Mouse (Mus musculus): ENCODE measurements at regions not wholly inside any gene's neighbourhood (a gene's known extent, or its start where the extent isn't known, plus 50 kb on each side); places are given as distances from the start of the nearest gene placed in this dataset.
A peak's percentile ranks its signal among the peaks of the same experiment; 100 is the strongest.

GRCm38 (mm10) chr12:110168407-110168806 lies 110.5 kb upstream of the Dio3 start:
- H3K36me3 ChIP-seq = no peaks in the 10 kb centered on the region
- no peaks in the 10 kb centered on the region for H3K27me3 ChIP-seq
- no peak overlapping the region for H3K4me3 ChIP-seq
- no peak overlapping the region for H3K4me2 ChIP-seq (replicated peaks)
- H3K9me3 ChIP-seq = no peaks in the 10 kb centered on the region
- H3K9ac ChIP-seq = no peak overlapping the region
- no peak for ATAC-seq (ENCODE audit: insufficient number of reproducible peaks, insufficient read depth, low FRiP score, low TSS enrichment)
- 87% methylated on average over 4 of the region's 4 CpGs for WGBS
- H3K27ac ChIP-seq = no peak overlapping the region
- 0 out of 2 replicates have a peak, but pooled peaks cover 7% of the 10 kb centered on the region for H3K4me1 ChIP-seq

DNA sequence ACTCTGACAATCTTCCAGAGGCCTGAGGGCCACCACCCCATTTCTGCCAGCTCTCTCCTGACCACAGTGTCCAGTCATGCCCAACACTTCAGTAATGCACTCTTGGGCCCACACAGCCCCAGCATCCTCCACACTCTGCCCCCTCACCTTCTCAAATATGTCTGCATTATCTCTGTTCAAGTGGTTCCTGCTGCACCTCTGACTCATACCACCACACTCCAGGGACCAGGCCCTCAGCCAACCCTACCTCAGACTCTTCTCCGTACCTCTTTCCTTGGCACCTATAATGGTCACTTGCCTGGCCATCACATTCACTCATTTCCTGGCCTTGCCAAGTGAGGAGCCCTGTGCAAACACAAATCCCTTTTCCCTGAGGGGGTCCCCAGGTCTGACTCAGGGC lies 109.6 kb upstream of the Dio3 start:
- H3K27ac ChIP-seq = no peak overlapping the region
- H3K9ac ChIP-seq = no peak overlapping the region
- H3K4me1 ChIP-seq = 0 out of 2 replicates have a peak, but pooled peaks cover 7% of the 10 kb centered on the region
- WGBS = 96% methylated on average over 1 of the region's 1 CpGs
- H3K36me3 ChIP-seq = no peaks in the 10 kb centered on the region
- no peaks in the 10 kb centered on the region for H3K27me3 ChIP-seq
- H3K4me3 ChIP-seq = no peak overlapping the region
- H3K4me2 ChIP-seq (replicated peaks) = no peak overlapping the region
- ATAC-seq (ENCODE audit: insufficient number of reproducible peaks, insufficient read depth, low FRiP score, low TSS enrichment) = no peak
- H3K9me3 ChIP-seq = no peaks in the 10 kb centered on the region

- no peak for ATAC-seq (ENCODE audit: insufficient number of reproducible peaks, insufficient read depth, low FRiP score, low TSS enrichment)
- H3K27me3 ChIP-seq = no peaks in the 10 kb centered on the region
- 87% methylated on average over 8 of the region's 8 CpGs for WGBS
- no peaks in the 10 kb centered on the region for H3K9me3 ChIP-seq
- no peak overlapping the region for H3K4me2 ChIP-seq (replicated peaks)
- H3K4me1 ChIP-seq = 0 out of 2 replicates have a peak, but pooled peaks cover 2% of the 10 kb centered on the region
- H3K36me3 ChIP-seq = no peaks in the 10 kb centered on the region
- H3K4me3 ChIP-seq = no peak overlapping the region
- H3K27ac ChIP-seq = no peak overlapping the region
- H3K9ac ChIP-seq = no peak overlapping the region
These were observed 108.4 kb upstream of the Dio3 start for GRCm38 (mm10) chr12:110170496-110170895.

GRCm38 (mm10) chr12:110177826-110178225 lies 101.0 kb upstream of the Dio3 start:
- no peak for ATAC-seq (ENCODE audit: insufficient number of reproducible peaks, insufficient read depth, low FRiP score, low TSS enrichment)
- Histone ChIP-seq H3K4me3 (no peak overlapping the region), H3K27ac (no peak overlapping the region), H3K36me3 (no peaks in the 10 kb centered on the region), H3K4me2 (replicated peaks) (no peak overlapping the region), H3K9me3 (no peaks in the 10 kb centered on the region), H3K9ac (no peak overlapping the region), H3K27me3 (no peaks in the 10 kb centered on the region), H3K4me1 (no peaks in the 10 kb centered on the region)
- 95% methylated on average over 2 of the region's 2 CpGs for WGBS

DNA sequence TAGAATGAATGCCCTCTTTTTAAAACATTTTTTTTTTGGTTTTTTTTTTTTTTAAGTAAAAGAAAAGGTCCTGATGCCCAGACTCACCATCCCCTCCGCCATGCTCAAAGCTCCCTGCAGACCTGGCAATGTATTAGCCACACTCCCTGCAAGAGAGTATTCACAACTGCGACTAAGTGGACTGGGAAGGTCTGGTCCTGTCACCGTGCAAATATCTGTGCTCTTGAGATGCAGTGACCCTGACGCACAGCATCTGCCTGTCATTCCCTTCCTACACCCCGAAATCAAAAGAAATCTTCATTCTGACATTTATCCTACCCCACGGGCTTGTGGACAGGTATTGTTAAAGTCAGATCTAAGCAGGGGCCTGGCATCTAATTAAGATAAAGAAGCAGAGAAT lies 95.4 kb upstream of the Dio3 start:
- Histone ChIP-seq H3K36me3 (no peaks in the 10 kb centered on the region), H3K9ac (no peak overlapping the region), H3K4me2 (replicated peaks) (no peak overlapping the region), H3K9me3 (no peaks in the 10 kb centered on the region), H3K4me3 (no peak overlapping the region), H3K27me3 (peaks cover 33% of the 10 kb centered on the region), H3K27ac (no peak overlapping the region), H3K4me1 (peaks cover 14% of the 10 kb centered on the region)
- 54% methylated on average over 6 of the region's 6 CpGs for WGBS
- no peak for ATAC-seq (ENCODE audit: insufficient number of reproducible peaks, insufficient read depth, low FRiP score, low TSS enrichment)

GRCm38 (mm10) chr12:110185399-110185798 lies 93.5 kb upstream of the Dio3 start:
- peaks cover 24% of the 10 kb centered on the region for H3K4me1 ChIP-seq
- H3K4me3 ChIP-seq = no peak overlapping the region
- H3K4me2 ChIP-seq (replicated peaks) = no peak overlapping the region
- no peak overlapping the region for H3K9ac ChIP-seq
- H3K27me3 ChIP-seq = peaks cover 46% of the 10 kb centered on the region
- no peaks in the 10 kb centered on the region for H3K36me3 ChIP-seq
- H3K27ac ChIP-seq = no peak overlapping the region
- H3K9me3 ChIP-seq = no peaks in the 10 kb centered on the region
- no peak for ATAC-seq (ENCODE audit: insufficient number of reproducible peaks, insufficient read depth, low FRiP score, low TSS enrichment)
- 29% methylated on average over 8 of the region's 9 CpGs for WGBS

DNA sequence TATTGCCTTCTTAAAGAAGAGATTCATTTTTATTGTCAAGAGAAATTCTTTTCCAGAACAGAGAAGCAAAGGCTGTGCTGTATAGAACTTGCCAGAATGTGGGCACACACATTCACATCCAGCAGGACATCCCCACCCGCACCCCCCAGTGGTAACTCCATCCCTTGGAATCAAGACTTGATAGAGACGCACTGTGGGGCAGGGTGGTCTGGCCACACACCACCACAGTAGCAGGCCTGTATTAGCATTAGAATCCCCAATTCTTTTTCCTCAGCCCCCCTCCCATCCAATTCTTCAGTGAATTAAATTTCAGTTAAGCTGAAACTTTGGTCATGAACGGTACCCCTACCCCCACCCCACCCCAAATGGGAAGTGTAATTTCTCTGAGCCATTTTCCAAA lies 92.5 kb upstream of the Dio3 start:
- Histone ChIP-seq H3K27me3 (peaks cover 56% of the 10 kb centered on the region), H3K4me3 (no peak overlapping the region), H3K36me3 (no peaks in the 10 kb centered on the region), H3K27ac (no peak overlapping the region), H3K9ac (no peak overlapping the region), H3K4me2 (replicated peaks) (no peak overlapping the region), H3K9me3 (no peaks in the 10 kb centered on the region), H3K4me1 (peaks cover 24% of the 10 kb centered on the region)
- ATAC-seq (ENCODE audit: insufficient number of reproducible peaks, insufficient read depth, low FRiP score, low TSS enrichment) = no peak
- 11% methylated on average over 3 of the region's 3 CpGs for WGBS

DNA sequence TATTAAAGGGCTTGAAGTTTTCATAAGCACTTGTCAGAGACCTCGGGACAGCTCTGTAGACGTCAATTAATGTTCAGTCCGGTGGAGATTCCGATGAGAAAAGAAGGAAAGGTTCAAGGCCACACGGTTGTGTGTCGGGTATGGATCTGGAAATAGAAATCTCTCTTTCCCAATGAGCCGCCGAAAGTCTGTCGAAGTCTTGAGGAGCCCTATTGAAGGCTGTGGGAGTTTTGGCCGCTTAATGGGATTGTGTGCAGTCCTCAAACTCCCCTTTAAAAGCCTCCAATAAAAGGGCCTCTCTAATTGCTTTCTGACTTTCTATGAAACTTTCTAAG lies 92.0 kb upstream of the Dio3 start:
- ATAC-seq (ENCODE audit: insufficient number of reproducible peaks, insufficient read depth, low FRiP score, low TSS enrichment) = no peak
- H3K36me3 ChIP-seq = no peaks in the 10 kb centered on the region
- H3K4me1 ChIP-seq = peaks cover 24% of the 10 kb centered on the region
- H3K27ac ChIP-seq = no peak overlapping the region
- H3K4me2 ChIP-seq (replicated peaks) = no peak overlapping the region
- WGBS = 5% methylated on average over 10 of the region's 10 CpGs
- H3K9me3 ChIP-seq = no peaks in the 10 kb centered on the region
- peaks cover 61% of the 10 kb centered on the region for H3K27me3 ChIP-seq
- no peak overlapping the region for H3K4me3 ChIP-seq
- H3K9ac ChIP-seq = no peak overlapping the region

DNA sequence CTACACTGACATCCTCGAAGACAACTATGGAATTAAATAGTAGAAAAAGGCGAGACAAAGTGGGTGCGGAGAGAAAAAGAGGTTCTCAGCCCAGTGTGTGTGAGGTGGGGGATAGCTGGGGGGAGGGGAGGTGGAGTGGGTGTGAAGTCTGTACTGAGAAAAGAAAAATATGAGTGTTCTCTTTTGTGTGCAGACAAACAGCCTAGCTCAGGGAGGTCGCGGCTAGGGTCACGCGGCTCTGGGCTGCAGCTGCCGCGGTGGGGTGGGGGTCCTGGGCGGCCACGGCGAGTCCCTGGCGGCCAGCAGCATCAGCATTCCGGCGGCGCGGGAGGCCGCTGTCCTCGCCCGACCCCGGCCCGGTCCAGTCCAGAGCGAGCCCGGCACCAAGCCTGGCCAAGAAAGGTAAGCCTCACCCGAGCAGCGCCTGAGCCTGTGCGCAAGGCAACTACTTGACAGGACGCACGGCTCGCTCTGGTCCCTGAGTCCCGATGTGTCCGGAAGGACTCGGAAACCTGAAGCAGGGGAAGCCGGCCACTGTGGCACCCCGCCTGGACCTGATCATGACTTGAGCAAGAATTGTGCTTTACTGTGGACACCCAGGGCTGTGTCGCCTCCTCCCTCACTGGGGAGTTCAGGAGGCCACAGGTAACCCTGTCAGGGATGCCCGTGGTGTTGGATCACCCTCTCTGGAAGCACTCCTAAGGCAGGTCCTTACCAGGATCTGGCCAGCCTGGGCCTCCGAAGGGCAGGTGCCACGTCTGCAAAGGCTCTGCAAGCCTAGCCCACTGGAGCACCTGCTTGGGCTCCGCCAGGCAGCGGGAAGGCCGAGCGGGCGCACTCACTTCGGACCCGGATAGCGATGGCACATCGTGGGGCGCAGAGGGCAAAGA lies 91.4 kb upstream of the Dio3 start:
- peaks cover 24% of the 10 kb centered on the region for H3K4me1 ChIP-seq
- peaks cover 67% of the 10 kb centered on the region for H3K27me3 ChIP-seq
- peak overlapping the region; percentile 41 for H3K4me2 ChIP-seq (replicated peaks)
- ATAC-seq (ENCODE audit: insufficient number of reproducible peaks, insufficient read depth, low FRiP score, low TSS enrichment) = peak; percentile 43; the same call in 1 of the 2 replicates
- peak overlapping the region; percentile 19 for H3K4me3 ChIP-seq
- H3K36me3 ChIP-seq = no peaks in the 10 kb centered on the region
- WGBS = 1% methylated on average over 49 of the region's 49 CpGs
- no peak overlapping the region; the same call in 1 of the 2 replicates for H3K27ac ChIP-seq
- no peaks in the 10 kb centered on the region for H3K9me3 ChIP-seq
- no peak overlapping the region for H3K9ac ChIP-seq

GRCm38 (mm10) chr12:110188136-110188631 lies 90.7 kb upstream of the Dio3 start:
- Histone ChIP-seq H3K4me2 (replicated peaks) (peak overlapping the region; percentile 41), H3K36me3 (no peaks in the 10 kb centered on the region), H3K27me3 (peaks cover 67% of the 10 kb centered on the region), H3K4me3 (peak overlapping the region; percentile 19), H3K9me3 (no peaks in the 10 kb centered on the region), H3K4me1 (peaks cover 24% of the 10 kb centered on the region), H3K9ac (no peak overlapping the region), H3K27ac (no peak overlapping the region)
- ATAC-seq (ENCODE audit: insufficient number of reproducible peaks, insufficient read depth, low FRiP score, low TSS enrichment) = no peak
- 2% methylated on average over 29 of the region's 29 CpGs for WGBS

DNA sequence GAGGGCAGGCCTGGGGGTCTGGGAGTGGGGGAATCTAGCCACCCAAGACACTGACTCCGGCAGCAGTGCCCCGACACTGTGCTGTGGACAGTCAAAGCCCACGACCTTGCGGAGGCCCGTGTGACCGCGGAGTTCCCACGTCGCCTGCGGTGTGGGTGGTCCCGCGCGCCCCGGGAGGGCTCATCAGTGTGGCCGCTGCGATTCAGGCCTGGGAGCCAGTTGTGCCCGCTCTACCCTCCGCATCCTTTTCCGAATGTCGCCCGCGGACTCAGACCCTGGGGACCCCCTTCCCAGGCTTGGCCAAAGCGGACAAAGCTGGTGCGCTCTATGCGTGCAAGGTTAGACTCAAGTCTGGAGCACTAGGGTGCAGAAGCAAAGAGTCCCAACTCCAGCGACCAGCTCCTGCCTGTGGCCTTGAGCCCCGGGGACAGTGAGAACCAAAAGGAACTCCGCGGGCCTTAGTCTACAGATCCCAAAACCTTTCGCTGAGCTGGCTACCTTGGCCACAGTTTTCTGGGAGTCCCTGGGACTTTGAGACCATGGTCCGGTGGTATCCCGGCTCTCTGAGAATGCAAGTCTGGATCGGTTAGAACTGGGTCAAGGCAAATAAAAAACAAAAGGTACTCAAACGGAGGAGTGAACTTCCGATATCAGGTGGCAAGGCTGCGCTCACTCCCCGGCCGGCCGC lies 90.1 kb upstream of the Dio3 start:
- no peaks in the 10 kb centered on the region for H3K36me3 ChIP-seq
- no peak overlapping the region for H3K9ac ChIP-seq
- no peaks in the 10 kb centered on the region for H3K9me3 ChIP-seq
- peak overlapping the region; percentile 19 for H3K4me3 ChIP-seq
- H3K4me2 ChIP-seq (replicated peaks) = peak overlapping the region; percentile 41
- no peak for ATAC-seq (ENCODE audit: insufficient number of reproducible peaks, insufficient read depth, low FRiP score, low TSS enrichment)
- H3K4me1 ChIP-seq = peaks cover 24% of the 10 kb centered on the region
- peaks cover 67% of the 10 kb centered on the region for H3K27me3 ChIP-seq
- WGBS = 1% methylated on average over 39 of the region's 39 CpGs
- no peak overlapping the region for H3K27ac ChIP-seq

DNA sequence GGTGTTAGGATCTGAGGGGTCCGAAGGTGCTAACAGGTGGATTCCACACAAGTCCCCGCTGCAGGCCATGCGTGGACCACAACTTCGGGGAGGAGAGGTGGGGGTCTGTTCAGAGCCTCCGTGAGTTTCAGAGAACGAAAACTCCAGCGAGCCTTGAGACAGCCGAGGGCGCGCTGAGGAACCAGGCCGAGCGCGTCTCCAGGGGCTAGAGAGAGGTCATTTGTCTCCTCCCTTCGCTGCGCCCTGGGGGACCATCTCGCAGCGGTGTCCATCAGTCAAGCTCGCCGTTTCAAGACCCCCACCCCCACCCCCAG lies 89.6 kb upstream of the Dio3 start:
- Histone ChIP-seq H3K27me3 (peaks cover 67% of the 10 kb centered on the region), H3K36me3 (no peaks in the 10 kb centered on the region), H3K4me3 (peak overlapping the region; percentile 19), H3K4me2 (replicated peaks) (peak overlapping the region; percentile 41), H3K27ac (no peak overlapping the region), H3K4me1 (peaks cover 24% of the 10 kb centered on the region), H3K9ac (no peak overlapping the region), H3K9me3 (no peaks in the 10 kb centered on the region)
- no peak for ATAC-seq (ENCODE audit: insufficient number of reproducible peaks, insufficient read depth, low FRiP score, low TSS enrichment)
- WGBS = 1% methylated on average over 19 of the region's 19 CpGs
